Mouse (Mus musculus) frontal cortex, postnatal 10 days (tissue): ENCODE data around the gene Arrdc3.

Experiments
- DNase-seq, 2 experiments: peaks; one replicate each; pipeline ENCODE4 v3.0.0; 2022; ENCODE audit warnings: low spot score in 2 of 2, mixed read lengths in 1 of 2

Arrdc3 gene

GRCm38 (mm10) chr13:80920939-80921338 is 37.8 kb downstream of the Arrdc3 start:
- no peak for DNase-seq

DNA sequence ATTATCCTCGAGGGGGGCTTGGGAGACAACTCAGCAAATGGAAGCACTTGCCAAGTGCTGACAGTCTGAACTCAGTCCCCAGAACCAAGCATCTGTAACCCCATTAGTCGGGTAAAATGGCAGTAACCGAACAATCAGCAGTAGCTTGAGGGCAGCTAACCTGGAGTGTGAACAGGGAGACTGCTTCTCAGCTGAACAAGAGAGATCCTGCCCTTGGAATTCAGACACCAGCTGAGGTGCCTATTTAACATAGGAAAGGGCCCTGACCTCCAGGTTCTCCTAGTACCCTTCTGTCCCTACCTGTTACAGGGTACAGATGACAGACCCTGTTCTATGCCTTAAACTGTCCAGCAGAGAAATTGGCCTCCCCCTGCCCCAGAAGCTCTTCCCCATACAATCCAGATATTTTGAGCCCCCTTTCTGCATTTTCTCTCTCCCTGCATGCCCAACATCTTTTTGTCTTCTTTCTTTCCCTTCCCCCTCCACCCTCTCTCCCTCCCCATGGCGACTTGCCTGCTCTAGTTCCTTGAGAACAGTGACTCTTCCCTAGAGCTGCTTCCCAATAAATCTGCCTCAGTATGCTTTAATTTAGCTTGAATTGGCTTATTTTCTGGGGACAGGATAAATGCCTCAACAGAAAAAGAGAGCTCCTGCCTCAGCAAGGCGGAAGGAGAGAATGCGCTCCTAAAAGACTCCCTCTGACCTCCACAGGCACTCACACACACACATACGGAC is 38.6 kb downstream of the Arrdc3 start:
- DNase-seq: no peak

DNA sequence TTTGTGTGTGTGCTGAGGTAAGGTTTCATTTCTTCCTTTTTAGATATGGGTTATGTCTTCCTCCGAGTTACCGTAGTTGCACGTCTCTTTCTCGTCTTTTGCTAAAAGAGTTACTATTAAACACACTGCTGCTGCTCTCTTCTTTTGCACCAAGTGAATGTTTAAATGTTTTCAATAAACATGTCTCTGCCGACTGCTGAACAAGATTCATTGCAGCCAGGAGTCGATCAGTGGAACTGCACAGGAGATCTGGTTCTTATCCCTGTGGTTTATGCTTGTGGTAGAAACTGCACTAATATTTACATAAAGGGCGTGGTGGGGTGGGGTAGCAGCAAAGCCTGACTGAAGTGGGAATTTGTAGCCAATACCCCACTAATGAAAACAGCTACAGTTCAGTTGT is 45.0 kb downstream of the Arrdc3 start:
- DNase-seq: no peak

- DNase-seq: no peak
Measured at GRCm38 (mm10) chr13:80930030-80930429, 46.8 kb downstream of the Arrdc3 start.

- DNase-seq: no peak
Measured at GRCm38 (mm10) chr13:80932816-80933402, 49.7 kb downstream of the Arrdc3 start.

- no peak for DNase-seq
Measured at GRCm38 (mm10) chr13:80936426-80936825, 53.2 kb downstream of the Arrdc3 start.

- no peak for DNase-seq
Measured at GRCm38 (mm10) chr13:80939228-80939627, 56.0 kb downstream of the Arrdc3 start.

DNA sequence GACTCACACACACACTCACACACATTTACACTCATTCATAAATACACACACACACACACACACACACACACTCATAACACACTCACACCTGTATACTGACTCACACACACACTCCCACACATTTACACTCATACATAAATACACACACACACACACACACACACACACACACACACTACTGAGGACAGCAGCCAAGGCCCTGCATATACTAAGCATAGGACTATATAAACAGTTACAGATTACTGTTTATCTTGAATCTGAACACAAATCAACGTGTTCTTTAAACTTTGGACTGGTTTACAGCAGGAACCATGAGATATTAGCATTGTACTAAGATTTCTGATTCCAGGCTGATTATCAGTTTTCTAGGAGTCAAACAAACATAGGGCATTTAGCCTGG is 56.7 kb downstream of the Arrdc3 start:
- no peak for DNase-seq

DNA sequence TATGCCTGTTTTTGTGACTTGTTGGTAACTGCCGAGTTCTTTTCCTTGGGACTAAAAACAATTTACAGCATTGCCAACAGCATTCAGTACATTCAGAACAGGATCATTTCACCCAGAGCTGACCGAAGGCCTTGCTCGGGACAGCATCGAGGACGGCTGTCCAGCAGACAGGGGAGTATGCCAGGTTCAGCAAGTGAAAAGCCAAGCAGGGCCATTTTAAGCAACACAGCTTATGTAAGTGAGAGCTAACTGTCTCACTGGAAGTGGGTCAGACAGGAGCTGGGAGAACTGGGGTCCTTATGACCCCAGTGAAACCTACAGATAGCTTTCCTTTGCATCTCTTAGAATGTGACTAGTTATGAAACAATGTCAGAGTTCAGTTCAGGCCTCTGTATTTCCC is 57.2 kb downstream of the Arrdc3 start:
- DNase-seq: no peak

DNA sequence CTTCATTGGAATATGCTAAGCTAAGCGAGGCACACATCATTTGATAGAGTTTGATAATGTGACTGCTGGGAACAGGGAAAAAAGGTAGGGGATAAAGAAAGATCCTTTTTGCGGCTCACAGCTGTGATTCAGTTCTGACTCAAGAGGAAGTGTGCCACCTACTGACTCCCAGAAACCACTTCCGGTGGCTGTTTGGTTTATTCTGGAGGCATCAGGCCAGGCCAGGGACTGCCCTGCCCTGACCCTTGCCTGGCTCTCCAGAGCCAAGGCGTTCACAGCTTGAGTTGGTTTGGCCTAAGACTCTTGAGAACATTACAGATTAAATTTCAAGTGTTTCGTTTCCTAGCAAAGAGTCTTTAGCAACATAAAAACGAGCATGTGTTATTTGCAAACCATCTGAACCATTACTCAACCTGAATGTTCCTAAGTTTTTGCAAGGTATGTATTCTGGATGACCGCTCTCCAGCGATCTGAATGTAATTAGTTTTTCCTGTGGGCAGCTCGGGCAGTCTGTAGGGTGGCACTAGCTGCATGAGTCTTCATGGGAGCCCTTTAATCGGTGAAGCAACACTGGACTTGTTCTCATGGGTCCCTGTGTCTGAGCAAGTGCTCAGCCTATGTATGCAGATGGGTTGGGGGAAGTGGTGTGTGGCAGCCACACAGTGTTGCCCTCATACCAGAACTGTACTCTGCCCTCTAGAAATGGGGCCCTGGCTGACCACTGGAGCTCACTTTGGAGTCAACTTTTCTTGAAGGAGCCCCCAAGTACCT is 57.9 kb downstream of the Arrdc3 start:
- DNase-seq: no peak

- DNase-seq: no peak
Measured at GRCm38 (mm10) chr13:80944532-80944931, 61.3 kb downstream of the Arrdc3 start.
